Mouse (Mus musculus): ENCODE results near the gene Kcna2.

DNA sequence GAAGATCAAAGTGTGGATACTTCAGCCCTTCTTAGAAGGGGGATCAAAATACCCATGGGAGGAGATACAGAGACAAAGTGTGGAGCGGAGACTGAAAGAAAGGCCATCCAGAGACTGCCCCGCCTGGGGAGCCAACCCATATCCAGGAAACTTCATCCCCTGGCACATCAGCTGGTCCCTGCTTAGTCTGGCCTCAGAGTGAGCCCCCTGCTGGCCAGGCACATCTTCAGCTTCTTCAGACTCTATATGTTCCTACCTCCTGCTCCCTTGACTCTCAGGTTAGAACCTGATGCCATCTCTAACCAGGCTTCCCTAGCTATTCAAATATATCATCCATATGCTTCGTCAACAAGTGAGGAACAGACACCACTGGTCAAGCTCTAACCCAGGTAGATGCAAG lies 48.1 kb downstream of the Kcna2 start:
- TF ChIP-seq CTCF (conservative IDR thresholded peaks at IDR 0.05 in 1 of 2, IDR thresholded peaks at IDR 0.05 in 1 of 2; ENCODE audit: low read depth in 2 of 2, low read length in 2 of 2) (peak; percentile 37 to 87; a peak in 3 of 4 replicates), USF2 (conservative IDR thresholded peaks at IDR 0.05; ENCODE audit: low read depth, low read length) (no peak), BHLHE40 (IDR thresholded peaks at IDR 0.05; ENCODE audit: low read depth, low read length) (no peak), E2F4 (IDR thresholded peaks at IDR 0.05; ENCODE audit: insufficient replicate concordance, low read depth, low read length) (no peak), POLR2A (IDR thresholded peaks at IDR 0.05; ENCODE audit: low read depth, low read length) (no peak)

Measured in CH12.LX (cell line).